Mouse (Mus musculus) midbrain, embryonic 16.5 days (tissue): ENCODE data around the gene Reg1. TPM values are rescaled to one million over a fixed set of nuclear protein-coding genes. Genes with fewer than 3 reads are reported as not detected.
"Not testable (repeated sequence)": the region's sequence is repeated elsewhere in the genome, so short reads cannot be mapped to it uniquely, and the experiment has no call there.

Source experiments
- ATAC-seq: fragments of 200-750 bp; cut with Nextera tagmentation; 2 replicates; pipeline ENCODE4 v1.8.0; 2017; ENCODE audit warnings: moderate TSS enrichment
- H3K27ac ChIP-seq: fragments of 300-500 bp; sonication (generic); 2 replicates; pipeline ENCODE4 v1.5.1; 2014; ENCODE audit warnings: mild to moderate bottlenecking, low read length, mixed read lengths
- H3K27me3 ChIP-seq: fragments of 300-500 bp; sonication (generic); 2 replicates; pipeline ENCODE4 v1.6.1; 2014; ENCODE audit warnings: low read depth, low read length, mixed read lengths; ENCODE audit not compliant: control insufficient read depth, insufficient read depth
- H3K36me3 ChIP-seq: fragments of 300-500 bp; sonication (generic); 2 replicates; pipeline ENCODE4 v1.6.1; 2014; ENCODE audit warnings: mild to moderate bottlenecking, low read length, moderate library complexity, mixed read lengths; ENCODE audit not compliant: control insufficient read depth, insufficient read depth
- H3K4me1 ChIP-seq: fragments of 300-500 bp; sonication (generic); 2 replicates; pipeline ENCODE4 v1.6.1; 2014; ENCODE audit warnings: mild to moderate bottlenecking, low read length, mixed read lengths; ENCODE audit not compliant: control insufficient read depth, insufficient read depth
- H3K4me2 ChIP-seq: fragments of 300-500 bp; sonication (generic); 2 replicates; pipeline ENCODE4 v1.6.1; 2014; ENCODE audit warnings: mild to moderate bottlenecking, low read length, mixed read lengths
- H3K4me3 ChIP-seq: fragments of 300-500 bp; sonication (generic); 2 replicates; pipeline ENCODE4 v1.5.1; 2014; ENCODE audit warnings: low read depth, mild to moderate bottlenecking, low read length, moderate library complexity, mixed read lengths
- H3K9ac ChIP-seq: fragments of 300-500 bp; sonication (generic); 2 replicates; pipeline ENCODE4 v1.6.1; 2014; ENCODE audit warnings: low read depth, low read length, mixed read lengths
- H3K9me3 ChIP-seq: fragments of 300-500 bp; sonication (generic); replicated peaks from 2 replicates; pipeline ENCODE4 v1.6.1; 2014; ENCODE audit warnings: mild to moderate bottlenecking, low read length, mixed read lengths; ENCODE audit not compliant: control insufficient read depth, poor library complexity, severe bottlenecking
- WGBS: fragments of 180-500 bp; shearing (Covaris S2); extraction: QIAGEN DNeasy Blood & Tissue Kit; methylation state at CpG from one replicate; pipeline ENCODE4 v1.1.7; 2014; 5-methylcytosine and 5-hydroxymethylcytosine counted together
- polyA plus RNA-seq: library from polyadenylated mRNA; unstranded; fragments of >200 nt; fragmentation: Nextera tagmentation; extraction: Ambion mirVana; gene quantifications from 2 replicates; pipeline ENCODE4 v1.2.1, GENCODE M21; 2015

Reg1 gene
- polyA plus RNA-seq, result not detected in 2 replicates

- not testable (repeated sequence) for ATAC-seq, H3K4me2 ChIP-seq, H3K9me3 ChIP-seq, H3K4me3 ChIP-seq, H3K27me3 ChIP-seq, H3K4me1 ChIP-seq, H3K36me3 ChIP-seq, H3K27ac ChIP-seq, H3K9ac ChIP-seq
Measured at GRCm38 (mm10) chr6:78422411-78422810, at the start of gene Reg1. Reg1 (plus strand) TSS chr6:78422711.

- Histone ChIP-seq H3K36me3 (no peaks in the 10 kb centered on the region), H3K9ac (no peak within 1 kb of the TSS), H3K4me1 (no peaks in the 10 kb centered on the region), H3K4me3 (no peak within 1 kb of the TSS), H3K27ac (no peak within 1 kb of the TSS), H3K27me3 (no peaks in the 10 kb centered on the region), H3K4me2 (no peak within 1 kb of the TSS), H3K9me3 (no peaks in the 10 kb centered on the region)
- ATAC-seq, result no peak
- WGBS, result 84% methylated on average over 2 of the region's 2 CpGs
Measured at GRCm38 (mm10) chr6:78378765-78379164, 43.7 kb upstream of the Reg1 start, which contains the start of gene Reg3d. Reg3d (minus strand) TSS chr6:78378865.

- Histone ChIP-seq H3K27me3 (no peaks in the 10 kb centered on the region), H3K4me1 (no peaks in the 10 kb centered on the region), H3K9ac (no peak within 1 kb of the TSS), H3K36me3 (no peaks in the 10 kb centered on the region), H3K27ac (no peak within 1 kb of the TSS), H3K4me3 (no peak within 1 kb of the TSS), H3K9me3 (no peaks in the 10 kb centered on the region), H3K4me2 (no peak within 1 kb of the TSS)
- no peak for ATAC-seq
Measured at GRCm38 (mm10) chr6:78380409-78380808, 42.1 kb upstream of the Reg1 start, which contains the start of gene Reg3a. Reg3a (plus strand) TSS chr6:78380709.

GRCm38 (mm10) chr6:78385609-78386008, 36.9 kb upstream of the Reg1 start:
- no peak overlapping the region for H3K27ac ChIP-seq
- no peak overlapping the region for H3K9ac ChIP-seq
- no peak for ATAC-seq
- H3K27me3 ChIP-seq, result no peaks in the 10 kb centered on the region
- no peak overlapping the region for H3K4me3 ChIP-seq
- H3K9me3 ChIP-seq, result no peaks in the 10 kb centered on the region
- H3K4me1 ChIP-seq, result peaks cover 4% of the 10 kb centered on the region; the same call in 1 of the 2 replicates
- no peak overlapping the region for H3K4me2 ChIP-seq
- H3K36me3 ChIP-seq, result no peaks in the 10 kb centered on the region
- WGBS, result 70% methylated on average over 3 of the region's 3 CpGs

GRCm38 (mm10) chr6:78395323-78395722, 27.2 kb upstream of the Reg1 start, which contains the start of gene Reg2:
Reg2 (plus strand) TSS chr6:78395623.
- H3K36me3 ChIP-seq, H3K4me3 ChIP-seq, H3K9ac ChIP-seq, H3K4me2 ChIP-seq, H3K9me3 ChIP-seq, ATAC-seq, H3K27me3 ChIP-seq, H3K4me1 ChIP-seq, H3K27ac ChIP-seq: not testable (repeated sequence)
- 96% methylated on average over 4 of the region's 17 CpGs for WGBS

GRCm38 (mm10) chr6:78425497-78425896, 3.0 kb downstream of the Reg1 start:
- 87% methylated on average over 3 of the region's 3 CpGs for WGBS
- Histone ChIP-seq H3K36me3 (no peaks in the 10 kb centered on the region), H3K27ac (no peak overlapping the region), H3K4me3 (no peak overlapping the region), H3K27me3 (no peaks in the 10 kb centered on the region), H3K4me1 (no peaks in the 10 kb centered on the region), H3K9ac (no peak overlapping the region), H3K9me3 (no peaks in the 10 kb centered on the region), H3K4me2 (no peak overlapping the region)
- ATAC-seq, result no peak

- Histone ChIP-seq H3K4me2 (no peak overlapping the region), H3K36me3 (no peaks in the 10 kb centered on the region), H3K9ac (no peak overlapping the region), H3K27me3 (no peaks in the 10 kb centered on the region), H3K4me3 (no peak overlapping the region), H3K9me3 (no peaks in the 10 kb centered on the region), H3K4me1 (no peaks in the 10 kb centered on the region), H3K27ac (no peak overlapping the region)
- no peak for ATAC-seq
- 68% methylated on average over 1 of the region's 1 CpGs for WGBS
Measured at GRCm38 (mm10) chr6:78447202-78447601, 24.7 kb downstream of the Reg1 start.

GRCm38 (mm10) chr6:78448409-78448808, 25.9 kb downstream of the Reg1 start:
- Histone ChIP-seq H3K4me3 (no peak overlapping the region), H3K4me1 (no peaks in the 10 kb centered on the region), H3K9me3 (no peaks in the 10 kb centered on the region), H3K4me2 (no peak overlapping the region), H3K27ac (no peak overlapping the region), H3K36me3 (no peaks in the 10 kb centered on the region), H3K9ac (no peak overlapping the region), H3K27me3 (no peaks in the 10 kb centered on the region)
- no peak for ATAC-seq

GRCm38 (mm10) chr6:78452804-78453203, 30.3 kb downstream of the Reg1 start:
- 86% methylated on average over 2 of the region's 2 CpGs for WGBS
- no peak for ATAC-seq
- Histone ChIP-seq H3K9ac (no peak overlapping the region), H3K4me2 (no peak overlapping the region), H3K27ac (no peak overlapping the region), H3K36me3 (no peaks in the 10 kb centered on the region), H3K27me3 (no peaks in the 10 kb centered on the region), H3K9me3 (no peaks in the 10 kb centered on the region), H3K4me3 (no peak overlapping the region), H3K4me1 (no peaks in the 10 kb centered on the region)
